Mouse (Mus musculus) neural tube, embryonic 12.5 days (tissue): ENCODE measurements at regions not wholly inside any gene's neighbourhood (a gene's known extent, or its start where the extent isn't known, plus 50 kb on each side); places are given as distances from the start of the nearest gene placed in this dataset.

ENCODE experiments used
- ATAC-seq: fragments of 200-750 bp; cut with Nextera tagmentation; 2 replicates; pipeline ENCODE4 v1.8.0; 2017; ENCODE audit warnings: low read depth, mild to moderate bottlenecking, moderate TSS enrichment, moderate library complexity; ENCODE audit not compliant: low FRiP score
- H3K27ac ChIP-seq: fragments of 300-500 bp; sonication (generic); 2 replicates; pipeline ENCODE4 v1.5.1; 2016
- H3K27me3 ChIP-seq: fragments of 300-500 bp; sonication (generic); replicated peaks from 2 replicates; pipeline ENCODE4 v1.6.1; 2016; ENCODE audit warnings: mild to moderate bottlenecking
- H3K36me3 ChIP-seq: fragments of 300-500 bp; sonication (generic); 2 replicates; pipeline ENCODE4 v1.6.1; 2016; ENCODE audit warnings: mild to moderate bottlenecking
- H3K4me1 ChIP-seq: fragments of 300-500 bp; sonication (generic); 2 replicates; pipeline ENCODE4 v1.6.1; 2016
- H3K4me2 ChIP-seq: fragments of 300-500 bp; sonication (generic); replicated peaks from 2 replicates; pipeline ENCODE4 v1.6.1; 2016; ENCODE audit warnings: mild to moderate bottlenecking
- H3K4me3 ChIP-seq: fragments of 300-500 bp; sonication (generic); 2 replicates; pipeline ENCODE4 v1.5.1; 2016
- H3K9ac ChIP-seq: fragments of 300-500 bp; sonication (generic); 2 replicates; pipeline ENCODE4 v1.6.1; 2016; ENCODE audit warnings: mild to moderate bottlenecking
- H3K9me3 ChIP-seq: fragments of 300-500 bp; sonication (generic); 2 replicates; pipeline ENCODE4 v1.6.1; 2016; ENCODE audit warnings: mild to moderate bottlenecking
- WGBS: fragments of 180-500 bp; shearing (Covaris S2); methylation state at CpG from one replicate; pipeline ENCODE4 v1.1.7; 2016; 5-methylcytosine and 5-hydroxymethylcytosine counted together

- Histone ChIP-seq H3K9ac (no peak overlapping the region), H3K27me3 (no peaks in the 10 kb centered on the region), H3K27ac (no peak overlapping the region), H3K4me1 (no peaks in the 10 kb centered on the region), H3K4me3 (no peak overlapping the region), H3K36me3 (no peaks in the 10 kb centered on the region), H3K9me3 (no peaks in the 10 kb centered on the region), H3K4me2 (peak overlapping the region; percentile 43)
- WGBS: 34% methylated on average over 10 of the region's 10 CpGs
- peak; percentile 79 for ATAC-seq
Measured at GRCm38 (mm10) chr16:55555821-55556535, 258.2 kb upstream of the Zpld1 start.

DNA sequence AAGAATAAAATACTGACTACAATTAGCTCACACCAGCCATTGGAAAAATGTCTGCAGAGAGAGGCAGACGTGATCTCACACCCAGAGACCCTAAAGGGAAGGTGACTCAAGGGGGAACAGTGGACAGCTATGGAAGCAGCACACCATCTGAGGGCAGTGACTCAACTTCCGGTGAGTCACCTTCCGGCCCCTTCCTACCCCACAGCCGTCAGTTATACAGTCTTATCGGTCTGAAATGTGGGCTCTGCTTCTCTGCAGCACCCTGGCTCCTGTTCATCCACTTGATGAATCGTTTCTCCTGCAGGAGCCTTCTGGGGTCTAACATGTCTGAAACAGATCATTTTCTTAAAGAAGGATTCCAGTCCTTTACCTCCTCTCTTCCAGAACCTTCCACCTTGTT, 257.4 kb upstream of the Zpld1 start:
- Histone ChIP-seq H3K27ac (no peak overlapping the region), H3K4me1 (no peaks in the 10 kb centered on the region), H3K4me3 (no peak overlapping the region), H3K4me2 (no peak overlapping the region), H3K9me3 (no peaks in the 10 kb centered on the region), H3K27me3 (no peaks in the 10 kb centered on the region), H3K9ac (no peak overlapping the region), H3K36me3 (no peaks in the 10 kb centered on the region)
- WGBS: 80% methylated on average over 6 of the region's 6 CpGs
- ATAC-seq: no peak

- no peak overlapping the region for H3K4me2 ChIP-seq
- H3K9ac ChIP-seq: no peak overlapping the region
- H3K27ac ChIP-seq: no peak overlapping the region
- H3K27me3 ChIP-seq: no peaks in the 10 kb centered on the region
- WGBS: 31% methylated on average over 4 of the region's 4 CpGs
- no peaks in the 10 kb centered on the region for H3K4me1 ChIP-seq
- ATAC-seq: no peak
- no peak overlapping the region for H3K4me3 ChIP-seq
- H3K9me3 ChIP-seq: no peaks in the 10 kb centered on the region
- no peaks in the 10 kb centered on the region for H3K36me3 ChIP-seq
Measured at GRCm38 (mm10) chr16:55553896-55554295, 256.1 kb upstream of the Zpld1 start.

- 90% methylated on average over 1 of the region's 1 CpGs for WGBS
- H3K9me3 ChIP-seq: no peaks in the 10 kb centered on the region
- no peaks in the 10 kb centered on the region for H3K4me1 ChIP-seq
- no peak overlapping the region for H3K9ac ChIP-seq
- no peak overlapping the region for H3K4me3 ChIP-seq
- ATAC-seq: no peak
- H3K27ac ChIP-seq: no peak overlapping the region
- no peaks in the 10 kb centered on the region for H3K27me3 ChIP-seq
- no peaks in the 10 kb centered on the region for H3K36me3 ChIP-seq
- H3K4me2 ChIP-seq: no peak overlapping the region
Measured at GRCm38 (mm10) chr16:55551348-55551747, 253.6 kb upstream of the Zpld1 start.

DNA sequence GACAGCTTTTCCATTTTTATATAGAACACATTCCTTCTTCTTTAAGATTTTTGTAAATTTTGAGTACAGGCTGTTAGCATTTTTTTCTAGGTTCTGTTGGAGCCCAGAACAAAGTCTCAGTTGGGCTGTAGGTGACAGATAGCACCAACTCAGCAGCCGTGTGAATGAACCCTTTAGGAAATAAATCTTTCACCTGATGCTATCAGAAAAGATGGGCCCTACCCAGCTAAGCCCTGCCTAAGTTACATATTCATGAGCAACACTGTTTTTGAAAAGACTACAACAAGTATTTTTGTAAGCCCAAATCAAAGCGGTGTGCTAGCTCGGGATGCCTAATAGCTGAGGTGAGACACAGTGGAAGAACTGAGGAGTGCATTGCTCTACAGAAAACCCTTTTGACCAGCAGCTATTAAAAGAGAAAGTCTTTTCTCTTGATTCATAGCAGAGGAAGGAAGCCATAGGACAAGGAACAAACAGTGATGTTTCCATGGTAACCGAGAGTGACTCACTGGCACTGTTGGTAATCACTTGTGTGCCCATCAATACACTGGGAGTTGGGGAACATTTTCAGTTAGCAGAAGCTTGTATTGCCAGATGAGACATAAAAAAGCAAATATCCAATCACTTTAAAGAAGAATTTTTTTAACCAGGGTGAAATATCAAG, 253.0 kb upstream of the Zpld1 start:
- H3K4me3 ChIP-seq: no peak overlapping the region
- no peak overlapping the region for H3K27ac ChIP-seq
- no peaks in the 10 kb centered on the region for H3K9me3 ChIP-seq
- no peaks in the 10 kb centered on the region for H3K36me3 ChIP-seq
- no peaks in the 10 kb centered on the region for H3K4me1 ChIP-seq
- H3K27me3 ChIP-seq: no peaks in the 10 kb centered on the region
- no peak overlapping the region for H3K4me2 ChIP-seq
- peak; percentile 43 for ATAC-seq
- no peak overlapping the region for H3K9ac ChIP-seq
- WGBS: 37% methylated on average over 4 of the region's 4 CpGs

DNA sequence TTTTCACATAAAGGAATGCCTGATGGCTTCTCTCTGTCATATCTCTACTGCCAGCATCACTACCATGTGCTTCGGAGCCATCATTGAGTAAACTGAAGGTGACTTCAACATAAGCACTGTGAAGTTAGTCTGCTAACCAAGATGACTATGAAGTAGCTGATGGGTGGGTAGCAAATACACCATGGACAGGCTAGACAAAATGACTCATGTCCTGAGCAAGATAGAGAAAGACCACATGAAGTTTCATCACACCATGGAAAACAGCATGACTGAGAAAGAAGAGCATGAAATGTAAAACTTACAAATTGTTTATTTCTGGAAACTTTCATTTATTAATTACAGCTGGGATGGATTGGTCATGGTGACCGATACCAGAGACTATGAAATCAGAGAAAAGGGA, 249.3 kb upstream of the Zpld1 start:
- H3K9ac ChIP-seq: no peak overlapping the region
- H3K4me3 ChIP-seq: no peak overlapping the region
- no peaks in the 10 kb centered on the region for H3K27me3 ChIP-seq
- H3K9me3 ChIP-seq: no peaks in the 10 kb centered on the region
- no peak for ATAC-seq
- H3K4me2 ChIP-seq: no peak overlapping the region
- no peak overlapping the region for H3K27ac ChIP-seq
- H3K4me1 ChIP-seq: no peaks in the 10 kb centered on the region
- H3K36me3 ChIP-seq: no peaks in the 10 kb centered on the region
- WGBS: 92% methylated on average over 2 of the region's 2 CpGs

GRCm38 (mm10) chr16:55540336-55541015, 242.7 kb upstream of the Zpld1 start:
- no peak overlapping the region for H3K9ac ChIP-seq
- H3K9me3 ChIP-seq: no peaks in the 10 kb centered on the region
- H3K4me1 ChIP-seq: no peaks in the 10 kb centered on the region
- no peak overlapping the region for H3K4me2 ChIP-seq
- no peak overlapping the region for H3K27ac ChIP-seq
- H3K27me3 ChIP-seq: no peaks in the 10 kb centered on the region
- 95% methylated on average over 3 of the region's 3 CpGs for WGBS
- H3K36me3 ChIP-seq: no peaks in the 10 kb centered on the region
- no peak for ATAC-seq
- H3K4me3 ChIP-seq: no peak overlapping the region

GRCm38 (mm10) chr16:55539179-55539578, 241.4 kb upstream of the Zpld1 start:
- no peak for ATAC-seq
- no peak overlapping the region for H3K9ac ChIP-seq

DNA sequence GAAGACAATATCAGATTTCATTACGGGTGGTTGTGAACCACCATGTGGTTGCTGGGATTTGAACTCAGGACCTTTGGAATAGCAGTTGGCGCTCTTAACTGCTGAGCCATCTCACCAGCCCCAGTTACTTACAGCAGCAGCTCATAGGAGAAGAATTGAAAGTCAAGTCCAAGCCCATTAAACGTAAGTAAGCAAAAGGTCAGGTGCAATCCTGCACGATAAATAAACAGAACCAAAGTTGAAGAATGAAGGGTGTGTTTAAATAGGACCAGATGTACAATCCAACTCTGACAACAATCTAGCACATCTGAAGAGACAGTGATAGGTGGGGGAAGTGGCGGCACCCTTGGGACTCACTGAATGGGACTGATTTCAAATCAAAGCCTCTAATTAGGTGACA, 239.8 kb upstream of the Zpld1 start:
- Histone ChIP-seq H3K36me3 (no peaks in the 10 kb centered on the region), H3K9me3 (no peaks in the 10 kb centered on the region), H3K27me3 (no peaks in the 10 kb centered on the region), H3K4me1 (no peaks in the 10 kb centered on the region), H3K27ac (no peak overlapping the region), H3K4me2 (no peak overlapping the region), H3K9ac (no peak overlapping the region), H3K4me3 (no peak overlapping the region)
- ATAC-seq: no peak
- WGBS: 89% methylated on average over 5 of the region's 5 CpGs

More at GRCm38 (mm10) chr16:55539179-55539578, 241.4 kb upstream of the Zpld1 start:
- H3K4me3 ChIP-seq: no peak overlapping the region
- no peaks in the 10 kb centered on the region for H3K9me3 ChIP-seq
- 76% methylated on average over 1 of the region's 1 CpGs for WGBS
- H3K4me1 ChIP-seq: no peaks in the 10 kb centered on the region
- H3K27me3 ChIP-seq: no peaks in the 10 kb centered on the region
- no peaks in the 10 kb centered on the region for H3K36me3 ChIP-seq
- H3K27ac ChIP-seq: no peak overlapping the region
- no peak overlapping the region for H3K4me2 ChIP-seq

GRCm38 (mm10) chr16:55532686-55533085, 234.9 kb upstream of the Zpld1 start:
- Histone ChIP-seq H3K9me3 (no peaks in the 10 kb centered on the region), H3K27ac (no peak overlapping the region), H3K4me1 (no peaks in the 10 kb centered on the region), H3K36me3 (no peaks in the 10 kb centered on the region), H3K27me3 (no peaks in the 10 kb centered on the region), H3K4me3 (no peak overlapping the region), H3K9ac (no peak overlapping the region), H3K4me2 (no peak overlapping the region)
- 77% methylated on average over 3 of the region's 3 CpGs for WGBS
- no peak for ATAC-seq

DNA sequence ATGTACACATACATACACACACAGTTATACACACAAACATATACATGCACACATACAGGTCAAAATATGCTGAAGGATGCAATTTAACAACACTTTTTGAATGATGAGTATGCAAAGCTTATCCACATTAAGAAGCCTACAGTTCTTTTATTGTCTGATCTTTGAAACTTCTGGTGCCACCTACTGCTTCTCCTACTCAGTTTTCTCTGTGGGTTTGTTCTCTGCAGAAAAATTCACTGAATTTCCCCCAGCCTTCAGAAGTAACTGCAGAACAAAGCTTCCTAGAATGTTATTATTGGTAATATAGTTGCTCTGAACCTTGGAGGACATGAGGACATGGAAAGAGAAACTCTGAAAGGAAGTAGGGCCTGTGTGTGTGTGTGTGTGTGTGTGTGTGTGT, 233.1 kb upstream of the Zpld1 start:
- no peak overlapping the region for H3K4me2 ChIP-seq
- no peak overlapping the region for H3K4me3 ChIP-seq
- no peaks in the 10 kb centered on the region for H3K27me3 ChIP-seq
- H3K36me3 ChIP-seq: no peaks in the 10 kb centered on the region
- H3K9ac ChIP-seq: no peak overlapping the region
- H3K9me3 ChIP-seq: no peaks in the 10 kb centered on the region
- ATAC-seq: no peak
- no peaks in the 10 kb centered on the region for H3K4me1 ChIP-seq
- no peak overlapping the region for H3K27ac ChIP-seq

DNA sequence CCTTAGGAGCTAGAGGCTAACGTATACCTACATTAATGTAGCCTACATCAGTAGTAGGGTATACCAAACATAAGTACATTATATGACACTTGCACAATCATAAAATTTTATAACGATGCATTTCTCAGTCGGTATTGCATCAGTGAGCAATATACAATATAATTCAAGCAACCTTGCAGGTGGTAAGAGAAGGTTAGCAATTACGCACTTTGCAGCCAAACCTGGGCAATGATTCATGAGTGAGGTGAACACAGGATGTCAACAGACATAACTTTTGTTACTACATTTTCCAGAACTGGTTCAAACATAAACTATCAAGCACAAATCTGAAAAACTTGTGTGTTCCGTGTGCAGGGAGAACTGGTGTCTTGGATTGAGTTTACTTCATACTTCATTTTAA, 229.9 kb upstream of the Zpld1 start:
- Histone ChIP-seq H3K9me3 (no peaks in the 10 kb centered on the region), H3K27ac (no peak overlapping the region), H3K4me3 (no peak overlapping the region), H3K9ac (no peak overlapping the region), H3K27me3 (no peaks in the 10 kb centered on the region), H3K4me1 (no peaks in the 10 kb centered on the region), H3K4me2 (no peak overlapping the region), H3K36me3 (no peaks in the 10 kb centered on the region)
- WGBS: 93% methylated on average over 5 of the region's 5 CpGs
- ATAC-seq: no peak
